ENCODE assay signal across 15 mouse cellular contexts in genomic region chr9:119563617-119564016, GRCm38 (mm10). TPM values are rescaled to one million over a fixed set of nuclear protein-coding genes. Genes with fewer than 3 reads are reported as not detected.
DNase-seq lines count a peak whose midpoint lies in the region; ATAC-seq and TF ChIP-seq lines count a peak whose summit lies in the region.
"Had no signal": no experiment of that assay in that cellular context is flagged by ENCODE, and none has a peak within 500 bp of the region (broad histone marks: within the 10 kb centered on the region; RNA-seq: fewer than 3 reads in every experiment).

No protein-coding gene starts in this region.

- H3K9me3 ChIP-seq in midbrain, embryonic 11.5 days (ENCODE audit: control insufficient read depth, low read length): no peaks in the 10 kb centered on the region
- H3K9me3 ChIP-seq: liver, embryonic 13.5 days had no signal

- no peak overlapping the region for H3K4me3 ChIP-seq in cerebellum, adult 2 months (replicated peaks; ENCODE audit: insufficient read depth, low read depth, low read length)
- no peak overlapping the region for H3K4me3 ChIP-seq in midbrain, embryonic 11.5 days (ENCODE audit: low read depth, low read length)
- H3K4me3 ChIP-seq: liver, embryonic 13.5 days had no signal

- peak; percentile 4 for DNase-seq in kidney, adult 18-20 months
- no peak for DNase-seq in kidney, postnatal 25 days
- peak; percentile 59 to 68 for DNase-seq in cerebellum, adult 2 months
- DNase-seq in gastrocnemius, postnatal 14 days: peak; percentile 62
- DNase-seq in natural killer cell, adult 2 months (ENCODE audit: low spot score in 2 of 2): peak; percentile 33 to 43
- no peak for DNase-seq in testis, postnatal 10 days (ENCODE audit: low spot score)
- no peak for DNase-seq in right cerebral cortex, postnatal 25 days
- DNase-seq in midbrain, embryonic 11.5 days (ENCODE audit: low spot score, missing footprints): no peak
- DNase-seq: adrenal gland, postnatal 36 days; layer of hippocampus, adult 9-11 months; liver, embryonic 13.5 days; lung, postnatal 14 days; right cerebral cortex, adult 18-20 months had no signal

- H3K27me3 ChIP-seq in cerebellum, adult 2 months (ENCODE audit: control insufficient read depth, insufficient read depth, low read length): no peaks in the 10 kb centered on the region
- H3K27me3 ChIP-seq in midbrain, embryonic 11.5 days (ENCODE audit: control insufficient read depth, insufficient read depth, low read length): peaks cover 81% of the 10 kb centered on the region

- intact Hi-C loops in gastrocnemius, postnatal 14 days (cut with DNase I; ENCODE audit: low total_unique reads): loop anchor here (5.0 kb wide), 1 partner anchor 96 kb away; no protein-coding TSS in a partner anchor

- no peak for TF ChIP-seq CTCF in cerebellum, adult 2 months (IDR thresholded peaks at IDR 0.05; ENCODE audit: borderline replicate concordance, insufficient read depth, low read depth, low read length)

- ATAC-seq in midbrain, embryonic 11.5 days (ENCODE audit: low FRiP score): no peak

- peaks cover 17% of the 10 kb centered on the region for H3K4me1 ChIP-seq in cerebellum, adult 2 months (ENCODE audit: control insufficient read depth, insufficient read depth, low read length)
- no peaks in the 10 kb centered on the region for H3K4me1 ChIP-seq in midbrain, embryonic 11.5 days (ENCODE audit: control insufficient read depth, insufficient read depth, low read length)
- H3K4me1 ChIP-seq: liver, embryonic 13.5 days had no signal

- no peak overlapping the region for H3K27ac ChIP-seq in cerebellum, adult 2 months (ENCODE audit: insufficient read depth, low read length)
- H3K27ac ChIP-seq in midbrain, embryonic 11.5 days (ENCODE audit: low read depth, low read length): no peak overlapping the region
- H3K27ac ChIP-seq: kidney, postnatal 0 days; liver, embryonic 13.5 days had no signal

- 7% methylated on average over 6 of the region's 6 CpGs for WGBS in cerebellum, adult 2 months
- 84% methylated on average over 6 of the region's 6 CpGs for WGBS in midbrain, embryonic 11.5 days

- TF ChIP-seq POLR2A in cerebellum, adult 2 months (IDR thresholded peaks at IDR 0.05; ENCODE audit: borderline replicate concordance, insufficient read depth, low read length): no peak

- H3K36me3 ChIP-seq in midbrain, embryonic 11.5 days (ENCODE audit: control insufficient read depth, insufficient read depth, low read length): no peaks in the 10 kb centered on the region
- H3K36me3 ChIP-seq: liver, embryonic 13.5 days had no signal

- no peak overlapping the region for H3K4me2 ChIP-seq in midbrain, embryonic 11.5 days
- H3K4me2 ChIP-seq: liver, embryonic 13.5 days had no signal

- H3K9ac ChIP-seq in midbrain, embryonic 11.5 days (ENCODE audit: low read length): no peak overlapping the region
- H3K9ac ChIP-seq: liver, embryonic 13.5 days had no signal

RNA-seq across cellular contexts. Expression of gene Scn5a, which starts 15.2 kb away (rescaled TPM):
- 0.19 and 0.21 TPM in 2 replicates for polyA plus RNA-seq in cerebellum, adult 2 months (2012; rRNA removed)
- under 1 TPM; 0.22 to 0.53 TPM for total RNA-seq in gastrocnemius, postnatal 14 days (2021)
- polyA plus RNA-seq in midbrain, embryonic 11.5 days (2014; fragmentation: Nextera tagmentation; extraction: Ambion mirVana): 0.16 TPM in 1 of 2 replicates, not detected in the other
- total RNA-seq: neutrophil, adult 5-6 weeks had no signal

Comparison
In these comparisons a context has a peak if more than half of its experiments do, and no peak if none do; other contexts are left out.
1. DNase-seq: peak in kidney, adult 18-20 months (single experiment), cerebellum, adult 2 months (2 of 2), gastrocnemius, postnatal 14 days (single experiment) and natural killer cell, adult 2 months (2 of 2); none in kidney, postnatal 25 days (0 of 2), testis, postnatal 10 days (single experiment), right cerebral cortex, postnatal 25 days (single experiment) and midbrain, embryonic 11.5 days (single experiment).